Mouse (Mus musculus) heart, adult 18-20 months (tissue): ENCODE data around the gene Pfas. TPM values are rescaled to one million over a fixed set of nuclear protein-coding genes. Genes with fewer than 3 reads are reported as not detected.
"Not testable (repeated sequence)": the region's sequence is repeated elsewhere in the genome, so short reads cannot be mapped to it uniquely, and the experiment has no call there.

Experiments used
- DNase-seq, 2 experiments: peaks; one replicate each; pipeline ENCODE4 v3.0.0; 2021 to 2022; ENCODE audit warnings: mixed read lengths in 1 of 2
- microRNA-seq, 2 experiments: library from miRNA; unstranded; fragments of <30 nt; microRNA quantifications; one replicate each; pipeline ENCODE4 v1.2.0; 2022
- total RNA-seq, 2 experiments: library from RNA; stranded (reverse); gene quantifications; 2 replicates each; pipeline ENCODE4 v1.2.3; 2021

Gene Pfas
- total RNA-seq, 2 experiments from 2014 or later, result 5.4 to 6.2 TPM

DNA sequence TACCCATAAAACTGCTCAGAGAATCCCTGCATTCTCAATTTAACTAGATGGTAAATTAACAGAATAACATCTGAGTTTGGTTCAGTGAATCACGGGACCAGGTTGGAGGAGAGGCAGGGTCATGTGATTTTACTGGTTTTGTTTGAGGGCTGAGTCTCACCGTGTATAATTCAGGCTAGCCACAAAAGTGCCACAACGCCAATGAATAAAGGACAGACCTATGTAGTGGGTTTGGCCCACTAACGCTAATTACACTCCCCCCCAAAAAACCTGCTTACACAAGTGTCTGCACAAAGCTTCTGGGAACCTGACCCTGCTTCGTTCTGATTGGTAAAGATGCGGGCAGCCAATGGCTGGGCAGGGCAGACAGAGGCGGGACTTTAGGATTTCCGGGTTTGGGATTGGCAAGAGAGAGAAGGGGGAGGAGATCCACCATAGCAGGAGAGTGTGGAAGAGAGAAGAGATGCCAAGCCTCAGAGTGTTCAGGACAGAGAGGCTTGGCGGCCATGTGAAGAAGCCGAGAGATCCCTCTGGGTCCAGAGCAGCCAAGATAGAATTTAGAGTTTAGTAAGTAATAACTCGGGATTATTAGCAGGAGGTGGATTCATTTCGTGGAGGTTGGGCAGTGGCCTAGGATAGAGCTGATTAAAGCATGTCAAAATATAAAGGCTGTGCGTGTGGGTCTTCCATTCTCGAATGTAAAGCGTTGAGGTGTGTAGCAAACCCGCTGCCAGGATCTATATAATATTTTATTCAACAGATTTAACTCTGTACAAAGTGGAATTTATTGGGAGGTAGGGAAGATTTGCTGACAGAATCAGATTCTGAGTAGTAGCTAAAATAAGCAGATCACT, 68.6 kb downstream of the Pfas start:
- peak; percentile 91 to 95 for DNase-seq

DNA sequence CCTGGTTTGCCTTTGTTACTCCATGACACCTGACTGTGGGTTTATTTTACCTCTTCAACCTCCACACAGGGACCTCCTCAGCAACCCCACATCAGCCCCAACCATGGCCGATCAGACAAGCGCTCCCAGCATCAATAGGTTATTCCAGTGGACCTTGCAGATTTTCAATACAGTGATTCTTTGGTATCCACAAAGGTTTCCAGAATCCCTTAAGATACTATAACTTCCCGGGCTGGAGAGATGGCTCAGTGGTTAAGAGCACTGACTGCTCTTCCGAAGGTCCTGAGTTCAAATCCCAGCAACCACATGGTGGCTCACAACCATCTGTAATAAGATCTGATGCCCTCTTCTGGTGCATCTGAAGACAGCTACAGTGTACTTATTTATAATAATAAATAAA, 71.3 kb downstream of the Pfas start:
- not testable (repeated sequence) for DNase-seq

Small RNAs within 50 kb of the gene (microRNA-seq; reads per million reads assigned to microRNA genes)
- 0.38 to 0.81 reads per million in 2 experiments for gene Mir3062

Other genes with a start within 250 kb of the Pfas start
- 10 to 100 TPM; 61.2 to 64.3 TPM for gene Ndel1, start 136.6 kb downstream of the Pfas start, total RNA-seq
- gene Rnf222, start 119.9 kb downstream of the Pfas start, total RNA-seq, result under 1 TPM; 0.15 to 0.21 TPM
- gene Rpl26, start 106.9 kb downstream of the Pfas start, total RNA-seq, result 100 to 1,000 TPM; 679 to 731 TPM
- not detected for gene Odf4, start 81.4 kb downstream of the Pfas start, total RNA-seq
- 10 to 100 TPM; 20.6 to 23.5 TPM for gene Arhgef15, start 51.0 kb downstream of the Pfas start, total RNA-seq
- 1 to 10 TPM; 4.8 to 9.3 TPM for gene Slc25a35, start 40.3 kb downstream of the Pfas start, total RNA-seq
- gene Rangrf, start 33.3 kb downstream of the Pfas start, total RNA-seq, result 100 to 1,000 TPM in 1 of 2 experiments, 10 to 100 TPM in 1; 87.5 to 102 TPM
- gene Ctc1, start 7.5 kb upstream of the Pfas start, total RNA-seq, result 10 to 100 TPM; 10.9 to 13.9 TPM
- gene Aurkb, start 37.2 kb upstream of the Pfas start, total RNA-seq, result 1 to 10 TPM in 1 of 2 experiments, under 1 TPM in 1; 0.67 to 1.5 TPM
- 10 to 100 TPM; 16.7 to 19.3 TPM for gene Borcs6, start 51.3 kb upstream of the Pfas start, total RNA-seq
- 1 to 10 TPM; 5.3 to 7.0 TPM for gene Tmem107, start 62.3 kb upstream of the Pfas start, total RNA-seq
- gene Vamp2, start 80.0 kb upstream of the Pfas start, total RNA-seq, result 10 to 100 TPM; 53.9 to 55.4 TPM
- gene Per1, start 86.8 kb upstream of the Pfas start, total RNA-seq, result 10 to 100 TPM; 38.8 to 48.5 TPM
- gene Hes7, start 111.9 kb upstream of the Pfas start, total RNA-seq, result under 1 TPM in 1 of 2 experiments, not detected in 1; 0.15 TPM
- under 1 TPM; 0.23 to 0.27 TPM for gene 9130213A22Rik, start 114.1 kb upstream of the Pfas start, total RNA-seq
- gene Aloxe3, start 117.4 kb upstream of the Pfas start, total RNA-seq, result not detected
- not detected for gene Alox12b, start 148.5 kb upstream of the Pfas start, total RNA-seq
- 1 to 10 TPM; 1.1 to 2.2 TPM for gene Alox8, start 189.4 kb upstream of the Pfas start, total RNA-seq
- gene Gucy2e, start 228.6 kb upstream of the Pfas start, total RNA-seq, result 1 to 10 TPM; 1.3 to 1.5 TPM